Mouse (Mus musculus) retina, postnatal 1 day (tissue): ENCODE results near the gene Zfand6.

ENCODE experiments used
- DNase-seq: peaks from one replicate; pipeline ENCODE4 v3.0.0-alpha.2; 2012

Gene Zfand6

GRCm38 (mm10) chr7:84587101-84587783, 102.5 kb downstream of the Zfand6 start:
- no peak for DNase-seq

DNA sequence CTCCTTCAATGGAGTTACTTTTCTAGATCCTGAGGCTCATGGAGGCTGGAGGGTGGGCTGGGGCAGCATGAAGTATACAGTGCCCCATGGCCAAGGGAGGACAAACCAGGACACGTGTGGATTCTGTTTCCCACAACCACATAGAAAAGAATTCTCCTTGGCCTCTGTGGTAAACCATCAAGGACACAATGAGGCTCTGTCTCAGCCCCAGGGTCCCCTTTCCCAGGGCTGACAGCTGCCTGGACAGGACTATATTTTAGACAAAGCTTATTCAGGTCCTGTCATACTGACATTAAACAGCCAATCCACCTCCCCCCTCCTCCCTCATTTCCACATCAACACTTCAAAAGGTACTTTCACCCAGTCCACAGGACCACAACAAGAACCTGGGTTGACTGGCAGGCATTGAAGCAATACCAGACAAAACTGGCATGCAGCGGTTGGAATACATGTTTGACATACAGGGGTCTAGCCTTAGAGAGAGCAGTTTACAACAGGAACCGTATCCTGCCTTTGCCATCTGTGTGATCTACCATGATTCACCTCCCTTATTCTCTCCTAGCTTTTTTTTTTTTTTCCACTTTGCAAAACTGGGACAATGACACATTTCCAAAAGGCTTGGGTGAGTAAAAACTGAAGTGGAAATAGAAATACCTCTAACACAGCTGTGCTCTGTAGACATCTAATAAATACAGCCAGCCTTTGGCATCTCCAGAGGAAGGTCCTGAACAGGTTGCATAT, 103.2 kb downstream of the Zfand6 start:
- no peak for DNase-seq

DNA sequence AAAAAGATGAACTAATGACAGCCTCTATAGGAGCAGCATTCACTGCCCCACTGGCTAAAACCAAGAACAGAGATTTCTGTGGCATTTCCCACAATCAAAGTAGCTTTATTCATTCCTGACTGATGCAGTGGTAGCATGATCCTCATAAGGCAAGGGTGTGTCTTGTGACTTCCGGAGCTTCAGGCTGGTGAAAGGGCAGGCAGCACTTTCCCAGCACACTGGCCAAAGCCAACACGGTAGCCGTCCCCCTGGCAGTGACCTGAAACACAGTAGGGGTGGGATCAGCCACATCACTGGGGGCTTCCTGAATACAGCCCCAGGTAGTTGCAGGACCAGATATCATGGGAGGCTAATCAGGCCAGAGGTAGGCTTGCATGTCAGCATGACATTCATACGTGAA, 104.7 kb downstream of the Zfand6 start:
- no peak for DNase-seq

- no peak for DNase-seq
These were observed 110.0 kb downstream of the Zfand6 start for GRCm38 (mm10) chr7:84579769-84580168.

DNA sequence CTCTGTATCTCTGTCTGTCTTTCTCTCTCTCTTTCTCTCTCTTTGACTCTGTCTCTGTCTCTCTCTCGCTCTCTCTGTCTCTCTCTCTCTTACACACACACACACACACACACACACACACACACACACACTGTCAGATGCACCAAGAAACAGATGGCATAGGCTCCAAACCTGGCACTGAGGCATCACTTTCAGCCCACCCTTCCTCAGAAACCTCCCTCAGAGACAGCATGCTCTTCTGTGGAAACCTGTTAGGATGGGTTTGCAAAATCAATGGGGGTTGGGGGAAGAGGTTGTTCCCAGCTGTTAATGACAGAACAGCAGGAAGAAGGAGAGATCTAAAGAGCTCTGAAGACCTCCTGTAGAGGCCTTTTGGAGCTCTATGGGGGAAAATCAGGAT, 110.9 kb downstream of the Zfand6 start:
- DNase-seq = no peak

- no peak for DNase-seq
These were observed 112.7 kb downstream of the Zfand6 start for GRCm38 (mm10) chr7:84577034-84577433.

- DNase-seq = no peak
These were observed 123.6 kb downstream of the Zfand6 start for GRCm38 (mm10) chr7:84566200-84566599.

DNA sequence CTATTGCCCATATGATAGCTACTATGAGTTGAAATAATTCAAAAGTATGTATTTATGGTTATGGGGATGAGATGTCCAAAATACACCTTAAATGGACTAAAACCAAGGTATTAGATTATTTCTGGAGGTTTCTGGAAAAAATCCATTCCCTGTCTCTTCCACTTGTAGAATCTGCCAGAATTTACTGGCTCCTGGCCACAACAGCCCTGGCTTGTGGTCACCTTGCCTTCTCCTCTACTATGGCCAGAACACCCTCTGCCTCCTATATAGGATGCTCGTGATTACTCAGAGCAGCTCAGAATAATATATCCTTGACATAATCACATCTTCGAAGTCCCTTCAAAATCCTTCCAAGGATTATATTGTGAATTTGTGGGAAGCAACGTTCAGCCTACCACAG, 125.5 kb downstream of the Zfand6 start:
- no peak for DNase-seq
